Mouse (Mus musculus) right cerebral cortex, adult 2 months (tissue): ENCODE data around the gene Pkd1l1.

Experiments used
- DNase-seq, 2 experiments: peaks; one replicate each; pipeline ENCODE4 v3.0.0; 2021 to 2022; ENCODE audit warnings: low spot score in 2 of 2

The Pkd1l1 gene

DNA sequence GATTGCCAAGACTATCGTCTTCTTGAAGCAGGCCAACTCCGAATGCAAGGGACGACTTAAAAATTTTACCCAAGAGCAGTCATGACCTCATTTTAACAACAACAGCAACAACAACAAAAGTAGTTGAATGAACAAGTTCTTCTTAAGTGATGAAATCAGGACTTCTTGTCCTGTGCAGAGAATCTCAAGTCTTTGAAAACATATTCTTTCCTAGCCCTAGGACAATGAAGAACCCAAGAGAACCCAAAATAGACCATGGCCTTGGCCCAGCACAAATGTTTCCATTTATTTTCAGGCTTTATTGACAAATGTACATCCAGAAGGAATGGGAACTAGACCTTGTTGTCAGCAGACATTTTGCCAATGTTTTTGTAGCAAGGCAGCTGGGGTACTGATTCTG, 147.7 kb downstream of the Pkd1l1 start:
- DNase-seq = no peak

DNA sequence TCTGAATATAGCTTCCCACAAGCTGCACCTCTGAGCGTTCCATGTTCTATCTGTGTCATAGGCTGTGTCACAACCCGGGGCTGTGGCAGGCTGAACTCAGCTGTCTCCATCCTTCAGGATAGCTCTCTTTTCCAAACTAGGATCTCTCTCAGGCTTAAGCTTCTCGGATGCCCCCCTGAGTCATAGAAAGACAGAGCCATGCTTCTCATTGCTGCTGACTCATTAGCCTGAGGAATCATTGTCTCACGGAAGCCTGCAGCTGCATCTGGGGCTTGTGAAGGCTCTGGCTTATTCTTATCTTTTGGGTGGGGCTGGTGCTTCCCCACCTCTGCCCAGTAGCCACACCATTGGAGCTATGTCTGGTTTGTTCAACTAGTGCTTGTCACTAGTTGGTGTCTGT, 151.7 kb downstream of the Pkd1l1 start:
- no peak for DNase-seq

DNA sequence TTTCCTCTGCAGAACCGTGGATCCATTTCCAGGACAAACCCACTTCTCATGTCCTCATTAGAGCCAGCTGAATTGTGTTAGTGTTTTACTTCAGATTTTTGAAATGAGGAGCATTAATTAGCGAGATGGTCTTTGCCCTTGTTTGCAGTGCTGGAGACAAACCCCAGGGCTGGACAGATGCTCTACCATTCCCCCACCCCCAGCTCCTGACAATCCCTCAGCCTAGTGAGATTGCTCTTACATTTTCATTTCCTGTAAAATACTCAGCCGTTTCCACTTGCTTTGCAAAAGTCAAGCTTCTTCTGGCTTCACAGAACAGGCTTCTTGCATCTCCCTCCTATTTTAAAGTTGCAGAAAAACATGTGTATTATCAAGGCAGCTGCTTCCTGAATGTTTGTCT, 155.7 kb downstream of the Pkd1l1 start:
- DNase-seq = no peak

DNA sequence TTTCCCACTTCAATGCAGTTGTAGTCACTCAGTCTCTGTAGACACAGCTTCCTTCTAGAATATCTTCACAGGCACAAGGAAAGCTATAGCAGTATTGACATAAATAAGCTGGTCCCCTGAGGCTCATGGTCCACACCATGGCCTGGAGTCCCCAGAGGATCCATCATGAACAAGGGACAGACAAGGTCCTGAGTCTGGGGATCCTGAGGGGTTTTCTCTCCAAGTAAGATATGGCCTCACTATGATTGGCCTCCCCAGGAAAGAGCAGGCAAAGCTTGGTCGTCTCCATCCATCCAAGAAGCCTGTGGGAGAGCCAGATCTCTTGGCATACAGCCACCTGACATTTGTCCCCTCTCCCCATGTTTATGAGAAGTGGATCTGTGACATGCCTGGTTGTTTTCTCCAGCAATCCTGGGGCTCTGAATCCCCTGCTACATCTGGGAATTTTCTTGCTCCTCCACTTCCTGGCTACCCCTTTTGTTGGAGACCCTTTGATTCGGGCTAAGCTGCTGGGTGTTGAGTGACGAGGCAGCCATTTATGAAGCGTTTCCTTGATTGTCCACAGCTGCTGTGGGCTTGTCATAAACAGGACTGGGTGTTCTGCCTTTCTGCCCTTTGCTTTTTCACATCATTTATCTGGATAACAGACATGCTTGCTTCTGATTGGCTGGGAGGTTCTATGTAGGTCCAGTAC, 158.8 kb downstream of the Pkd1l1 start:
- DNase-seq = no peak

- DNase-seq = no peak
These were observed 161.5 kb downstream of the Pkd1l1 start for GRCm38 (mm10) chr11:8811506-8812100.

- no peak for DNase-seq
These were observed 163.4 kb downstream of the Pkd1l1 start for GRCm38 (mm10) chr11:8809644-8810043.

- no peak for DNase-seq
These were observed 166.1 kb downstream of the Pkd1l1 start for GRCm38 (mm10) chr11:8807009-8807408.

DNA sequence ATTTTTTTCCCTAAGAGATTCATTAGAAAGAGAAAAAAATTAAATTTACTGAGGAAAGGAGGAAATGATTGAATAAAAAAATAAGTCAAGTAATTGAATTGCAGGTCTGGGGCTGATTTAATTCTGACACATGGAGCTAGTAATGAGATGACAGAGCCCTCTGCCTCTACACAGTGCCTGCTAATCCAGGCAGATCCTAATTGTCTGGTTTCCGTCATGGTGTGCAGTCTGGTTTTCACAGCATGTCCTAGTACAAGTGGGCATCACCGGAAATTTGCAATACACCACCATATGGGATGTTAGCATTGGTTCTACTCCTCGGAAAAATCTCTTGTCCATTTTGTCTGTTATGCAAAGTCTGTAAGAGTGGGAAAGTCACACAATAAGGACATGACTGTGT, 168.9 kb downstream of the Pkd1l1 start:
- no peak for DNase-seq

GRCm38 (mm10) chr11:8797486-8797885, 175.6 kb downstream of the Pkd1l1 start:
- DNase-seq = no peak

GRCm38 (mm10) chr11:8795031-8795430, 178.0 kb downstream of the Pkd1l1 start:
- DNase-seq = no peak

- no peak for DNase-seq
These were observed 180.9 kb downstream of the Pkd1l1 start for GRCm38 (mm10) chr11:8792146-8792545.

DNA sequence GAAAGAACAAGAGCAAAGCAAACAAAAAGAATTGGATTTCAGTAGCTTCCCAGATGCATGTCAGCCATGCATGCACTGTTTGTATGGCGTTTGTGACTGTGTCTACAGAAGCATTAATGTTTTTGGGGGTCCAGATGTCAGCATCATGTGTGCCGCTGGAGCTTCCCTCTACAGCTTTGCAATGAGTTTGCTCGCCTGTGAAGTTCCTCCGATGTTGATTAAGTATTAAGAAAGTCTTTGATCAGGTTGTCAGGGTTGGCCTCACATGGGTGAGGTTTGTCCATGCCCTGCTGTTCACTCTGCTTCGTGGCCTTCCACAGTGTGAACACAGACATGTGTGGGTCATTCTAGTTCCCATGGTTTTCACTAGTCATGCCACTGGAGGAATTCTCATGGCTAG, 183.9 kb downstream of the Pkd1l1 start:
- DNase-seq = no peak

DNA sequence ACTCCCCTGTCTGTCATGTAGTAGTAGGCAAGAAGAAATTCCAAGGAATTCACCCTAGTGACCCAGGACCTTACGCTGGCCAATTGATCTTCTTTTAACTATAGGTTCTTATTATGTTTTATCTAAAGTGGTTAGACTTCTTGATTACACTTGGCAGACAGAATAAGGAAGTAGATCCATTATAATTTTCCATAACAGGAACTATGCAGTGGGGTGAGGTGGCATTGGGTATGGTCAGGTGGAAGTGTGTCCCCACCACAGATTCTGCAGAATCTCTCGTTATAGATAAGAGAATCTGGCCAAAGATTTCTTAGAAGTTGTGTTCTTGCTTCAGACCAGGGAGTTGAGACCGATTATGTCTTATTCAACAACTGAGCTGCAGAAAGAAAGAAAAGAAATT, 185.5 kb downstream of the Pkd1l1 start:
- no peak for DNase-seq

DNA sequence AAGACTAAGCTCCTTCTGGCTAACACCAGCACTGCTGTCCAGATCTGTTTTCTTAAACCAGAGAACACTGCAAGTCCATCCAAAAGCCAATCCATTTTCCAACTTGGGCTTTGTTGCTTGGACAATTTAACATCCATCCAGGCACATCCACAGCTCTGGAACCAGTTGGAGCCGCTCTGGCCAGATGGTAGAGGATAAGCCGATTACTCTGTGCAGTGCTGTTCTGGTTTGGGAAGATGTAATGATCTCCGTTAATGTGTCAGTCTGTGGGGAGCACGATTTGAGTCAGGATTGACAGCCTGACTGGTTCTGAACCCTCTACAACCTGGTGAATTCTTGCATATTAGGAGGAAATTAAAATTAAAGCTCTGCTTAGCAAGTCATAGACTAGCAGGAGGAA, 188.7 kb downstream of the Pkd1l1 start:
- no peak for DNase-seq

DNA sequence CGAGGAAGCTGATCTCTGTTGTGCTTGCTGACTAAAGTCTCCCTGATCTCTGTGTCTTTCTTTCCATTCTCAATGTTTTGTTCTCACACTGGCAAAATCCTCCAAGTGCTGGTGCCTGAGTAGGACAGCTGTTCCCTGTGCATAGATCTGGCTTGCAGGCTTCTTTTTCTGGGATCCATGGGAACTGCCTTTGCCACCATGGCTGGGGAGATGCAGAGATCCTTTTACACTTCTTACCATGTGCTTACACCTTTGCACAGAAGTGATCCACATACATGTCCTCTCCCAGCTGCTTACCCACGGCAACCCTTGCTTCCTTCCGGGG, 191.0 kb downstream of the Pkd1l1 start:
- DNase-seq = no peak

DNA sequence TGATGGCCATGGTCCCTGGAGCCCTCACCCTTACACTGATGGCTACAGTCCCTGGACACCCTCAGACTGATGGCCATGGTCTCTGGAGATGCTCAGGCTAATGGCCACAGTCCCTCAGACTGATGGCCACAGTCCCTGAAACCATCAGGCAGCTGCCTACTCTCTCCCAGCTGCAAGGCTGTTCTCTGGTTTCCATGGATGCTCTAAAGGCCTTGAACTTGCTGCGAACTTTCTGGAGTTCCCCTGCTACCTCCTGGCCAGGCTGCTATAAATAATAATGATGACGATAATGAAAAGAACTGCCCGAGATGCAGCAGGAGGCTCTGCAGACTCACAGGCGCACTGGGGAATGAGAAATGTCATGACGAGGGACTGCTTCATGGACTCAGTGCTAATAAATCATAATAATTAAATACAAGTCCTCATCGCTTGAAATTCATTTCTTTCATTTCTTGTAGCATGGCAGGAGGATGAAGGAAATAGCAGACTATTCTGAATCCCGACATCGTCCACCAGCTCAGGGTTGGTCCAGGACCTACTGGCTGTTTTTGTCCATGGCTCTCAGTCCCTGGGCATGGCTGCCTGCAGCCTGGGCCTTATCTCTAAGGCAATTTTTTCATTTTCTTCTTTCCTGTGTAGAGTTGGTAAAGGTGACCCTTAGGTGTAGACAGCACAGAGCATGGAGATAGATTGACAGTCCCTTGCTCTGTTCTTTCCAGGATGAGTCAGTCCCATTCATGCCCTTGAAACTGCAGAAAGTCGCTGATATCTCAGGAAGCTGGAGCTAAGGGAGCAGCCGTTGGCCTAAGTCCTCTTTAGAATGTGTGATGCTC, 191.5 kb downstream of the Pkd1l1 start:
- no peak for DNase-seq

DNA sequence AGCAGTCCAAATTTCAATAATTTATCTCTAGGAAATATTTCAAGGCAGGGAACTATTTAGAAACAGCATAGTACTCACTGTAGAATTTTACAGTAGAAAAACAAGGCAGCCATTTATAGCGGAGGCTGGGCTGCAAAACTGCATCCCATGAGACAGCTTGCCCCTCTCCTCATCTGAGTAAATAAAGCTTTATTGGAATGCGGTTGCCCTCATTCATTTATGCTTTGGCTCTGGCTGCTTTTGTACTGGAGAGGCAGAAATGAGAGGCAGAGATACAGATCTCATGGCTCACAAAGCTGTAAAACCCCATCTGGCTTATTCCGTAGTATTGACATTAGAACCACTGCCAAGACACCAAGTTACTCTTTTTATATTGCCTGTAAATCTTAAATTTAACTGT, 193.6 kb downstream of the Pkd1l1 start:
- DNase-seq = no peak
